Mouse (Mus musculus): ENCODE results near the gene Snrpg.
A peak's percentile ranks its signal among the peaks of the same experiment; 100 is the strongest.

- TF ChIP-seq CTCF (IDR thresholded peaks at IDR 0.05; ENCODE audit: low read depth, low read length) (no peak), POLR2A (IDR thresholded peaks at IDR 0.05; ENCODE audit: insufficient read depth, low read length) (peak; percentile 94), EP300 (IDR thresholded peaks at IDR 0.05; ENCODE audit: insufficient read depth, low read depth, low read length) (no peak)
Measured at GRCm38 (mm10) chr6:86396581-86397256, 25.6 kb downstream of the Snrpg start, which contains the start of gene Pcyox1.

All from ES-Bruce4 (cell line).